Mouse (Mus musculus): ENCODE data around the gene Naalad2. TPM values are rescaled to one million over a fixed set of nuclear protein-coding genes. Genes with fewer than 3 reads are reported as not detected.

Gene Naalad2
- not detected for polyA plus RNA-seq (2017; shearing (Covaris generic))

DNA sequence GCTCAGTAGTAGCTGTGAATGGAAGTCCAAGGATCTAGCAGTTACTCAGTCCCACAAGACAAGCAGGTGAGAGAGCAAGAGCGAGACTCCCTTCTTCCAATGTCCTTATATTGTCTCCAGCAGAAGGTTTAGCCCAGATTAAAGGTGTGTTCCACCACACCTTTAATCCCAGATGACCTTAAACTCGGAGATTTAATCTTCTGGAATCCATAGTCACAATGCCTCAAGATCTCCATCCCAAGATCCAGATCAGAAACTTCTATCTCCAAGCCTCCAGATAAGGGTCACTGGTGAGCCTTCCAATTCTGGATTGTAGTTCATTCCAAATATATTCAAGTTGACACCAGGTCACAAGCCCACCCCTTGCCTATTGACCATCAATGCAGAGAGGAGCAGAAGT, at the start of gene Naalad2:
TSS of gene Naalad2 (minus strand) at position 101 of the 400 bp plus-strand sequence.

DNA sequence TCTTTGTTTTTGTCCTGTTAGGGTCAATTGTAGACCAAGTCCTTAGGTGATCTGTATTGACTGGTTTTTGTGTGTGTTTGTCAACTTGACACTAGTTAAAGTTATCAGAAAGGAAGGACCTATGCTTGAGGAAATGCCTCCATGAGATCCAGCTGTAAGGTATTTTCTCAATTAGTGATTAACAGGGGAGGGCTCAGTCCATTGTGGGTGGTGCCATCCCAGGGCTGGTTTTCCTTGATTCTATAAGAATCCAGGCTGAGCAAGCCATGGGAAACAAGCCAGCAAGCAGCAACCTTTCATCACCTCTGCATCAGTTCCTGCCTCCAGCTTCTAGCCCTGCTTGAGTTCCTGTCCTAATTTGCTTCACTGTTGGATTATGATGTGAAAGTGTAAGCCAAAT, 27.6 kb upstream of the Naalad2 start, which contains the start of gene Mbd3l2:
TSS of gene Mbd3l2 (plus strand) at position 301 of the 400 bp plus-strand sequence.

DNA sequence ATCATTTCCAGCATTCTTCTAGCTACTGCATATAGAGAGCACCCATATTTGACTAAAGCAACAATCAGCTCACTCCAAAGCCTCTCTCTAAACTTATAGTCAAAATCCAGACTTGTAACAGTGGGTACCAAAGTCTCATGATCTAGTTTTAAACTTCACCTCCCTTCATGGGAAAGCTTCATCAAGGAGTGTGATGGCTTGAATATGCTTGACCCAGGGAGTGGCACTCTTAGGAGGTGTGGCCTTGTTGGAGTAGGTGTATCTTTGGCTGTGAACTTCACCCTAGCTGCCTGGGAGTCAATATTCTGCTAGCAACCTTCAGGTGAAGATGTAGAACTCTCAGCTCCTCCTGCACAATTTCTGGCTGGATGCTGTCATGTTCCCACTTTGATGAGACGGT, 1.3 kb upstream of the Naalad2 start, which contains the start of gene Ubtfl1:
TSS of gene Ubtfl1 (plus strand) at position 301 of the 400 bp plus-strand sequence.

DNA sequence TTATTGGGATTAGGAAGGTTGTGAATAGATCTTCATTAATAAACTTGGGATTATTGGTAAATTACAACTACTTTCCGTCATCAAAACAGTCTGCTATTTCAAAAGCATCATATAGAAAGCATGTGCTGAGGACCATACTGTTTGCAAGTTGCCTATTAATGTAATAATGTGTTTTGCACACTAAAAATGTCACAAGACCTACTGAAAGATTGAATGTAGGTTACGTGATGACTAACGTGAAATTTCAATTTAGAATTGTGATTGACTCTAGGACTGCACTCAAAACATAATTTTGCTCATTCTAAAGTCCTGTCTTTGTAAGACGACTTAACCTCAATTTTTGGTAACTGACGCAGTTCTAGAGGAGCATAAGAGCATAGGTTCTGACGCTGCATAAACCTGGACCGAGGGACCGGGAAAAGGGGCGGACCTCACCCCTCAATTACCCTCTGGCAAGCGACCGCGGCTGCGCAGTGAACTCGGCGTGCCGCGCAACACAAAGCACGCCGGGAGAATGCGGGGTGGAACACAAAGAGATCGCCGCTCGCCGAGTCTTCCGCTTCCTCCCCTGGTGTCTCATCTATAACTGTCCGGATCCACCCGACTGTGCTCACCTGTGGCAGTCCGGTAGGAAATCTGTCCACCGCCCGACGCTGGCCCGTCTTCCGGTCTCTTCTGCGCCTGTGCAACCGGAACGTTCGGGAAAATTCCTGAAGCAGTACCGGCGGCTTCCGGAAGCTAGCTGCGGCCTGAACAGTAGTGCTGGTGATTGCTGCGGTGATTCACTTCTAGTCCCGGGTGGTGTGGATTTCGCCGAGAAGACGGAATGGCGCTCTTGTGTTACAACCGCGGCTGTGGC, 111.0 kb downstream of the Naalad2 start, which contains the start of gene Chordc1:
TSS of gene Chordc1 (plus strand) at position 555 of the 859 bp plus-strand sequence.

Other genes with a start within 250 kb of the Naalad2 start
- gene Chordc1, start 110.9 kb downstream of the Naalad2 start, polyA plus RNA-seq (2017; shearing (Covaris generic)) = 142 TPM
- gene Ubtfl1, start 1.4 kb upstream of the Naalad2 start, polyA plus RNA-seq (2017; shearing (Covaris generic)) = 0.15 TPM
- not detected for gene Mbd3l2, start 27.7 kb upstream of the Naalad2 start, polyA plus RNA-seq (2017; shearing (Covaris generic))
- 1.2 TPM for gene Zfp558, start 75.3 kb upstream of the Naalad2 start, polyA plus RNA-seq (2017; shearing (Covaris generic))
- gene Mbd3l1, start 75.4 kb upstream of the Naalad2 start, polyA plus RNA-seq (2017; shearing (Covaris generic)) = not detected

Measured in effector memory CD4-positive, alpha-beta T cell, adult 5 months (primary cell).